Mouse (Mus musculus): ENCODE results near the gene Ddn.

Ddn gene

DNA sequence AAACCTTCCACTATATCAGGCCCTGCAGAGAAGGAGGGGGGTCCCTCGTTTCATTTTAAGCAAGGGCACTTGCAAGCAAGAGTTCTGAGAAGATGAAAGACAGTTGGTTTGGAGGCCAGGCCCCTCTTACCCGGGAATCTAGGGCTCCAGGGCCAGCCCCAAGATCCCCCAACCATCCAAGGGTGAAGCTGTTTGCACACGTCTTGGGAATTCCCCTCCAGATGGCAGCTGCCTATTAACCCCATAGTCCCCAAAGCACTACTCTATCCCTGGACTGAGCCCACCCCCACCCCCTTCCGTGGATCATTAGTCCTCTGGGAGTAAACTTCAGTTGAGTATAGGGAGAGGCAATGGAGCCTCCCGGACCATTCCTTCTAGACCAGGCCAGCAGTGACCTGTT, 33.8 kb downstream of the Ddn start:
- no peak for DNase-seq (ENCODE audit: low spot score in 2 of 2)

DNA sequence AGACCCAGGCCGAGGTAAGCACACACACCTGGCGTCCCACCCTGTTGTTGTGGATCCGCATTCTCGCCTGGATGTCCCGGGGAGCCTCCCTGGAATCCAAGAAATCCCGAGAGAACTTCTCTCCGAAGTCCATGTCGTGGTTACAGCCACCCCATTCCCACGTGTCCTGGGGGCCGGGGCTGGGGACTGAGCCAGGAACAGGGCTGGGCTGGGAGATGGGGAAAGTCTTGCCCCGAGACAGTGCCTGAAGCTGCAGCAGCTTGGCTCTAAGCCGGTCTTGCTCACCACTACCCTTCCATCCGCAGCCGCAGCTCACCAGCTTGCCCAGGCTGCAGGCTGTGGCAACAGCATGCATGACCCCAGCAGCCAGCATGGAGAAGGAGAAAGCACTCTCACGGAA, 35.2 kb downstream of the Ddn start:
- no peak for DNase-seq (ENCODE audit: low spot score in 2 of 2)

DNA sequence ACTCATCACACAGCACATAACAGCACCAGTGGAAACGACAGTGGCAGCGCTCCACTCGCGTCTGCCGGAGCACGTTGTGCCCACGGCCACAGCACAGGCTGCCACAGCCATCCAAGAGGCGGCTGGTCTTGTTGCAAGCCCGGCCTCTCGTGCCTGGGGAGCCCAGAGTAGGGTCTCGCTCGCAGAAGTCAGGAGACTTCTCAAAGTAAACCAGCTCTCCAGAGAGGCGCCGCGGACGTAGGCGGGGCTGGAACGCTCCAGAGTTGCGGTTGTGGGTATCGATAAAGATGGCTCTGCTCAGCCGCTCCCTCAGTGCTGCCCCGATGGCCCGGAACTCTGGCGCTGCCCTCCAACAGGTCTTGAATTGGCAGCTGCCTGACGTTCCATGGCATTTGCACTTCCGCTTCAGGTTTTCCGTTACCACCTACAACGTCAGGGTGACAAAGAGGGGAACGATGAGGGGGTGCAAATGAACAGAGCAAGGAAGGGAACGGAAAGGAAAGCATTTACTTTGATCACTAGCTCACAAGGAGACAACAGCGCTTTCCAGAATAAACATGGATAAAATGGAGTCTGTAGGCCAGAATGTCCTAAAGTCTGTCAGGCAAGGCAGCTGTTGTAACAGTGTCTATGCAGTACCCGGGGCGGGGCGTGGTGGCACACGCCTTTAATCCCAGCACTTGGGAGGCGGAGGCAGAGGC, 36.6 kb downstream of the Ddn start:
- DNase-seq (ENCODE audit: low spot score in 2 of 2), result peak in 1 of 2 experiments; percentile 9

DNA sequence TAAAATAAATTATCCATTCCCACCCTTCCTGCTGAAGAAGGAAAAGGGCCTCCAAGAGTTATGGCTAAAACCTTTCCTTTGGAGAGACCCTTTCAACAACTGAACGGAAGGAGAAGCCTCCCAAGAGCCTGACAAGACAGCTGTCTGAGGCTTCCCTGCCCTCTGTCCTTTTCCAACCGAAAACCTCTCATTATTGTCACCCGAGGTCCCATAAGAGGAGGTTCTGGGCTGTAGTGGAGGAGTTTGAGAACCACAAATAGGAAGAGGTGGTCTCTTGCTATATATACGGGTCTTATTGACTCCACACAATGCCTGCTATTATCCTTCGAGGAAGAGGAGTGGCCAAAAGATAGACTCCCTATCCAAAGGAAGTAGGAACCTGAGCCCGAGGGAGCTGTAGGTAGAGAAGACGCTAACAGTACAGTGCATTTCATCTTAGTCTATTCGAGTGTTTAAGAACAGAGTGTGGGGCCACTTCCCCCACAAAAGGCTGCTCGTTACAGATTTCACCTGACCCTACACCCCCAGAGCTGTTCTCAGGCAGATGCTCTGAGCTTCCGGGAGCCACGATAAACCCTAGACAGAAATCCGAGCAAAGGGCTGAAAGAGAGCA, 37.4 kb downstream of the Ddn start:
- no peak for DNase-seq (ENCODE audit: low spot score in 2 of 2)

DNA sequence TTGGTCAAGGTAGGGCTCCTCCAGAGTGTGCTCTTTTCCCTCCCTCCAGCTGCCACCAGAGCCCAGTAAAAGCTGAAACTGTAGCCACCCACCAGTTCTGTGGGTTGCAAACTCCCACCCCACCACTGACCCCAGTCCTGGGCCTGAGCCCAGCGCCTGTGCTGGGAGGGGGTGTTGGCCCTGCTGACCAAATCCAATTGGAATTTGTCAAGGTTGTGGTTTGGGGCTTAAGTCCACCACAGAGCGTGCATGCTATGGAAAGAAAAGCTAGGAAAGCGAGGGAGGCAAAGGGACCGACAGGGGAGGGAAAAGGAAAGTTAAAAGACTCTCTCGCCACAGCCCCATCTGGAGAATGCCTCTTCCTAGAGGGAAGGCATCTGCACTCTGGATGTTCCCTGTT, 41.0 kb downstream of the Ddn start:
- no peak for DNase-seq (ENCODE audit: low spot score in 2 of 2)

DNA sequence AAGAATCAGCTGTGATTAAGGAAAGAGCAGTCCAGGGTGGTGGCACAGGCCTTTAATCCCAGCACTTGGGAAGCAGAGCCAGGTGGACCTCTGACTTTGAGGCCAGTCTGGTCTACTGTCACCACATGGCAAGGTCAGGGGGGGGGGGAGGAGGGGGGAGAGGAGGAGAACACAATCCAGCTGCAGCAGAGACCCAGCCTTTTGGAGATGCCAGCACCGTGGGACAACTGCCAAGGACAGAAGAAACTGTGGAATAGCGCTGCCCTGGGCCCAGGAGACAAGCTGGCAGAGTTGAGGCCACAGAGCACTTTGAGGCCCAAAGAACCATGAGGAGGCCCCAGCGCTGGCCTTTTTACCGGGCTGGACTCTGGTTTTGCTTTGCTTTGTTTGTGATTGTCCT, 43.4 kb downstream of the Ddn start:
- DNase-seq (ENCODE audit: low spot score in 2 of 2), result no peak

DNA sequence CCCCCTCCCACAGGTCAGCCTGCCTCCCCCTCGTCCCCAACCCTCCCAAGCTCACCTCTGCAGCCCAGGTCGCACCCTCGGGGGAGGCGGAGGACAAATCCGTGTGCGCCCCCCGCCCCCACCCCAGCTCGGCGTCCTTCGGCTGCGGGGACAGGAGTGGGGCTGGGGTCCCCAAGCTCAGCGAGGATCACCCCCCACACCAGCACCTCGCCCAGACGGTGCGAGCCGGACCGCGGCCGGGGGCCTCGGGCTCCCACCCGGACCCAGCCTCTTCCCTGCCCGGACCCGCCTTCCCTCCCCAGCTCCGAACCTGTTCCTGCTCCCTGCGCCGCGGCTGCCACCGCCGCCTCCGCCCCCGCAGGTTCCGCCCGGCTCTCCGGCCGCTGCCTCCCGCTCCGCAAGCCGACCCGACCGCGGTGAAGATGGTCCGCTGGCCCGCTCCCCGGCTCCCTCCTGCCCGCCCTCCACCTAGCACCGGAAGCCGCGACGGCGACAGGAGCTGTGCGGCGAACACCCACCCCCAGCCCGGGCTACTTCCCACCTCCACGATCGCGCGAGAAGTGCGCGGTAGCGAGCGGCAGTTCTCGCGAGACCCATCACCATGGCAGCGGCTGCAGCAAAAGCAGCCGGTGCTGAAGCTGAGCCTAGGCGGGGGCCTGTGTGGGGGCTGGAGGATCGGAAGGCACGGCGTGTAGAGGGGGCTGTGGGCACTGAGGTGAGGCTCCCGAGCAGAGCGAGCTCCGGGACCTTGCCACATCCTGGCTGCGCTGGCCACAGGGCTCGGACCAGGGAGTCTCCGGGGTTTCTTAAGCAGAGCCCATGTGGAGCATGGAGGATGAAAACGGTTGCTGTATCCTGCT, 46.4 kb downstream of the Ddn start, which contains the start of gene Arf3:
Gene Arf3, minus strand, starts transcription at position 545 of the 860 bp plus-strand sequence.
- DNase-seq (ENCODE audit: low spot score in 2 of 2), result peak; percentile 85 to 92

DNA sequence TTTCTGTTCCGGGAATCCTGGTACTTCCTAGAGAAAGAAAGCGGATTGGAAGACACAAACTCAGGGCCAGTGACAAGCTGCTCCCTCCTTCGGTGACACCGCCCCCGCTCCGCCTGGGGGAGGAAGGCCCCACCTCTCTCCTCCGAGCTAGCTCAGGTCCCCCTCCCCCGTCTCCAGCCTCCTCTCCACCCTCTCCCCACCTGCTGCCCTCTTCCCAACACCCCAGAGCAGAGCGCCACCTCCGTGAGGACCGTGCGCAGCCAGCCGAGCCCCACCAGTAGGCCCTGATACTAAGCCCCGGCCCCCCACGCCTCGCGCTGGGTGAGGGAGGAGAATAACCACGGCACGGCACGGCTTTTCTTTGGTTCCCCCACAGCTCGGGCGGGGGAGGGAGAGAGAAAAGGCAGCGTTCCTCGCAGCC, 47.1 kb downstream of the Ddn start:
- DNase-seq (ENCODE audit: low spot score in 2 of 2), result peak; percentile 19 to 40

DNA sequence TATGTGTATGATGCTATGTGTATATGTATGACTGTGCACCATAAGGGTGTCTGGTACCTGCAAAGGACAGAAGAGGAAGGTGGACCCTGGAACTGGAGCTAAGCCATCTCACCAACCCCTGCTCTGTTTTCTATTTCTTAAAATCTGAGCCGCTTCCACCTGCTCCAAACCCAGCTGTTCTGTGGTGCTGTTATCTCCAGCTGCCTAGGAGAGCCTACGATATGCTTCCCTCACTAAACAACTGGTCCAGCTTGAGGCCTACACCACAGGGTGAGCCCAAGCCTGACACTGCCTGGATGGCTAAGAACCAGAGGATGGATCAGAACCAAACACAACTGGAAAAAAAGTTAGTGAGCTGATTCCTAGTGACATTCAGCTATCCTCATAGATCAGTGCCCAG, 55.2 kb downstream of the Ddn start:
- no peak for DNase-seq (ENCODE audit: low spot score in 2 of 2)
